Mouse (Mus musculus) CH12.LX (cell line): ENCODE results near the gene Rabl3.

Experiments used
- CTCF ChIP-seq, 2 experiments: IDR thresholded peaks in 1 of 2; conservative IDR thresholded peaks in 1 of 2; 2 replicates each; pipeline ENCODE4 v1.5.1; 2011 to 2012; ENCODE audit warnings: low read depth in 2 of 2, low read length in 2 of 2, improper control_type of control experiment in 1 of 2, inconsistent platforms in 1 of 2, mild to moderate bottlenecking in 1 of 2, moderate library complexity in 1 of 2
- HCFC1 ChIP-seq: IDR thresholded peaks from 2 replicates; pipeline ENCODE4 v1.6.1; 2012; ENCODE audit warnings: low read depth, mild to moderate bottlenecking, inconsistent platforms, low read length, improper control_type of control experiment
- JUND ChIP-seq: conservative IDR thresholded peaks from 2 replicates; pipeline ENCODE4 v1.6.1; 2011; ENCODE audit warnings: low read depth, low read length, improper control_type of control experiment
- MAX ChIP-seq: IDR thresholded peaks from 2 replicates; pipeline ENCODE4 v1.6.1; 2011; ENCODE audit warnings: low read length, improper control_type of control experiment
- MXI1 ChIP-seq: IDR thresholded peaks from 2 replicates; pipeline ENCODE4 v1.6.1; 2011; ENCODE audit warnings: mild to moderate bottlenecking, low read depth, low read length, improper control_type of control experiment
- POLR2A ChIP-seq: IDR thresholded peaks from 2 replicates; pipeline ENCODE4 v1.6.1; 2011; ENCODE audit warnings: low read depth, mild to moderate bottlenecking, improper control_type of control experiment, low read length
- TBP ChIP-seq: conservative IDR thresholded peaks from 2 replicates; pipeline ENCODE4 v1.6.1; 2011; ENCODE audit warnings: low read depth, low read length, improper control_type of control experiment
- ZC3H11A ChIP-seq: IDR thresholded peaks from 2 replicates; pipeline ENCODE4 v1.6.1; 2012; ENCODE audit warnings: low read depth, mild to moderate bottlenecking, inconsistent platforms, low read length, improper control_type of control experiment
- ZMIZ1 ChIP-seq: IDR thresholded peaks from 2 replicates; pipeline ENCODE4 v1.6.1; 2012; ENCODE audit warnings: low read depth, mild to moderate bottlenecking, inconsistent platforms, low read length, improper control_type of control experiment

GRCm38 (mm10) chr16:37522100-37522697 lies 17.5 kb upstream of the Rabl3 start:
- TF ChIP-seq HCFC1 = no peak
- TF ChIP-seq JUND = no peak
- TF ChIP-seq POLR2A = peak; percentile 63
- TF ChIP-seq CTCF (conservative IDR thresholded peaks at IDR 0.05 in 1 of 2, IDR thresholded peaks at IDR 0.05 in 1 of 2; ENCODE audit: low read depth in 2 of 2, low read length in 2 of 2) = no peak
- no peak for TF ChIP-seq MAX
- TF ChIP-seq TBP = no peak
- no peak for TF ChIP-seq MXI1
- TF ChIP-seq ZMIZ1 = peak; percentile 64; the same call in 1 of the 2 replicates
- TF ChIP-seq ZC3H11A = no peak
